Mouse (Mus musculus) spleen, embryonic (tissue): Measurements from ENCODE around the gene Lrrc47.

Experiments
- CTCF ChIA-PET: fragments of 350-600 bp; sonication (Branson Sonifier 250); formaldehyde crosslinking; loops from one replicate; lab custom pipeline; 2022; lab: Charles Lee

The Lrrc47 gene

GRCm38 (mm10) chr4:154022844-154023243 is 11.3 kb downstream of the Lrrc47 start:
- CTCF ChIA-PET = no interaction called here

GRCm38 (mm10) chr4:154023754-154024601 is 12.4 kb downstream of the Lrrc47 start:
- CTCF ChIA-PET = interaction anchor here (0.6 kb wide), 1 partner anchor 28 kb away, joined by 5 read pairs; no protein-coding TSS in a partner anchor

GRCm38 (mm10) chr4:154024729-154025521 is 13.4 kb downstream of the Lrrc47 start:
- CTCF ChIA-PET = interaction anchor here (0.6 kb wide), 1 partner anchor 29 kb away, joined by 5 read pairs; no protein-coding TSS in a partner anchor

- CTCF ChIA-PET = no interaction called here
These were observed 14.3 kb downstream of the Lrrc47 start, which contains the start of gene Smim1 for GRCm38 (mm10) chr4:154025641-154026440. TSS of gene Smim1 (minus strand) at chr4:154026230.

- CTCF ChIA-PET = no interaction called here
These were observed 14.9 kb downstream of the Lrrc47 start for GRCm38 (mm10) chr4:154026441-154026761.

- CTCF ChIA-PET = interaction anchor here (0.7 kb wide), 1 partner anchor 18 kb away, joined by 4 read pairs; no protein-coding TSS in a partner anchor
These were observed 16.5 kb downstream of the Lrrc47 start for GRCm38 (mm10) chr4:154028066-154028465.

- CTCF ChIA-PET = no interaction called here
These were observed 17.1 kb downstream of the Lrrc47 start for GRCm38 (mm10) chr4:154028646-154029045.

- CTCF ChIA-PET = no interaction called here
These were observed 25.6 kb downstream of the Lrrc47 start for GRCm38 (mm10) chr4:154037123-154037522.

GRCm38 (mm10) chr4:154042577-154042976 is 31.0 kb downstream of the Lrrc47 start, which contains the start of gene Ccdc27:
TSS of gene Ccdc27 (minus strand) at chr4:154042677.
- CTCF ChIA-PET = no interaction called here

- CTCF ChIA-PET = no interaction called here
These were observed 34.3 kb downstream of the Lrrc47 start for GRCm38 (mm10) chr4:154045837-154046236.

GRCm38 (mm10) chr4:154051401-154051800 is 39.9 kb downstream of the Lrrc47 start:
- CTCF ChIA-PET = no interaction called here

GRCm38 (mm10) chr4:154053065-154053464 is 41.5 kb downstream of the Lrrc47 start:
- CTCF ChIA-PET = no interaction called here

GRCm38 (mm10) chr4:154055482-154055881 is 44.0 kb downstream of the Lrrc47 start:
- CTCF ChIA-PET = no interaction called here

GRCm38 (mm10) chr4:154056046-154056445 is 44.5 kb downstream of the Lrrc47 start:
- CTCF ChIA-PET = no interaction called here

- CTCF ChIA-PET = no interaction called here
These were observed 45.1 kb downstream of the Lrrc47 start for GRCm38 (mm10) chr4:154056661-154057060.

- CTCF ChIA-PET = no interaction called here
These were observed 46.2 kb downstream of the Lrrc47 start for GRCm38 (mm10) chr4:154057696-154058095.

GRCm38 (mm10) chr4:154064827-154065773 is 53.6 kb downstream of the Lrrc47 start:
- CTCF ChIA-PET = interaction anchor here (0.7 kb wide), 2 partner anchors 79 to 144 kb away, joined by 3 to 11 read pairs; no protein-coding TSS in a partner anchor

GRCm38 (mm10) chr4:154070896-154071295 is 59.4 kb downstream of the Lrrc47 start:
- CTCF ChIA-PET = no interaction called here
